Mouse (Mus musculus) stomach, postnatal 0 days (tissue): ENCODE measurements around the gene Ppbp.

Experiments
- CTCF ChIP-seq: IDR thresholded peaks from 2 replicates; pipeline ENCODE4 v1.5.1; 2016; ENCODE audit warnings: antibody characterized with exemption, low read depth, mild to moderate bottlenecking, moderate library complexity
- EP300 ChIP-seq: optimal IDR thresholded peaks from 2 replicates; pipeline ENCODE3; 2016; ENCODE audit warnings: antibody characterized with exemption

DNA sequence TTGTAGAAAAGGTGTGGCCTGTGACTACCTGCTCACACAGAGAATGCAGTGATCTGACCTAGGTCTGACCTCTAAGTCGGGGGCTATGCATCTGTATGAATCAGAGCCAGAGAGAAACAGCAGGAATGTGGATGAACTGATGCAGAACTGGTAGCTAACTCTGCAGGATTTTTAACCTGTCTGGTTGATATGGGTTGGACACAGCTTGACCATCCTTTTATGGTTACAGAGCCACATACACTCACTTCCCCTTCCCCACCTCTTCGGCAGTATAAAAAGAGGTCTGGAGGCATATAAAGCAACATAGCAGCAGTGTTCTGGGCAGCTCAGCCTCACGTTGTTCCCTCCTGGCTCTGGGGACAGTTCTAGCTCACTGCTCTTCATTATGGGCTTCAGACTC is at the start of gene Ppbp:
- TF ChIP-seq EP300, result no peak
- TF ChIP-seq CTCF, result no peak
